Mouse (Mus musculus): ENCODE results near the gene Nr1h4. TPM values are rescaled to one million over a fixed set of nuclear protein-coding genes. Genes with fewer than 3 reads are reported as not detected.
A peak's percentile ranks its signal among the peaks of the same experiment; 100 is the strongest.

Nr1h4 gene
- polyA plus RNA-seq, 1 experiment from 2014 or later = not detected

DNA sequence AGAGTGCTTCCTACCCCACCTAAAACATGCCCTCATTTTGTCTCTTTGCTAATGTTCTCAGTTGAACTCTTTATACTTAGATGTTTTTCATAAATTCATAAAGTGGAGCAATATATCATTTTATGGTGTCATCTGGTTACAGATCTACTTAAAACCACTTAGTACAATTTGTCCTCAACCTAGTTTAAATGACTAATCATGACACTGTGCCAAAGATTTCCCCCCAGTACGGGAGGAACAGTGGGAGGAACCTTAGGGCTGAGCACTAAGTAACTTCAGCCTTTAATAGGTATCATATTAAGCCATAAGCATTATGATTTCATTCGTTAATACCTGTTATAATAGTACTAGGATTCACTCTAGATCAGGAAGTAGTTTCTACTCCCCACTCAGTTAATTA is 17.6 kb downstream of the Nr1h4 start:
- no peak for DNase-seq (ENCODE audit: low spot score)
- H3K9me3 ChIP-seq = no peaks in the 10 kb centered on the region
- WGBS = 86% methylated on average over 2 of the region's 2 CpGs
- no peaks in the 10 kb centered on the region for H3K27me3 ChIP-seq (ENCODE audit: insufficient read depth, poor library complexity, severe bottlenecking)
- no peak overlapping the region for H3K4me3 ChIP-seq
- H3K4me1 ChIP-seq (replicated peaks) = no peaks in the 10 kb centered on the region
- no peak overlapping the region for H3K27ac ChIP-seq
- H3K36me3 ChIP-seq = no peaks in the 10 kb centered on the region

DNA sequence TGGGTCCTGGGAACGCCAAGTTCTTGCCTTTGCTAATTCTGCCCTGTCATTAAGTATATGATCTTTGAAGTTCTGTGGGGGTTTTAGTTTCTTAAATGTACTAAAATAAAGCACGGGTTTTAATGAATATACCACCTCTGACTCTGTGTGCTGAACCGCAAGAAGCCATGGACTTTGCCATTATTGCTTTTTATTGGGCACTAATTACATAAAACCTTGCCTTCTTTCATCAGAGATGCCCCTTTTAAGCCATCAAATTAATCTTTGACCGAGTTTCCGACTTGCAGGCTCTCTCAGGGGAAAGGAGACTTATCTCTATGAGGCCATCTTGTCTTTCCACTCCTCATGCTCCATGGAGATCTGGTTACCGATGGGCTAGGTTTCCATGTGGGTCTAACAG is 20.8 kb downstream of the Nr1h4 start:
- Histone ChIP-seq H3K27me3 (ENCODE audit: insufficient read depth, poor library complexity, severe bottlenecking) (no peaks in the 10 kb centered on the region), H3K4me1 (replicated peaks) (no peaks in the 10 kb centered on the region), H3K36me3 (no peaks in the 10 kb centered on the region), H3K27ac (no peak overlapping the region), H3K4me3 (no peak overlapping the region), H3K9me3 (no peaks in the 10 kb centered on the region)
- no peak for DNase-seq (ENCODE audit: low spot score)
- 84% methylated on average over 6 of the region's 6 CpGs for WGBS

DNA sequence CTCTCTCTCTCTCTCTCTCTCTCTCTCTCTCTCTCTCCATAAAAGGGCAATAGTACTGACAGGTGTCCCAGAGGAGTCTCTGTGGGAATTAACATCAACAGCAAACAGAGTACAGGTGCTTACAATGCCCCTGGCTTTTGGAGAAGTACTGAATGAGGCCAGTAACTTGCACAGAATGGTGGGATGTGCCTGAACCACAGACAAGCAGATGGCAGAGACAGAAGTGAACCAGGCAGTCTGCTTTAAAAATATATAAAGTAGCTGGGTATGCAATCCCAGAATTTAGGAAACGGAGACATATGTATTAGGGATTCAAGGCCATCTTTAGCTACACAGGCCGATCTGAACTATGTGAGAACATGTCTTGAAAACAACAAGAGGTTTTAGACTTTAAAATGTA is 22.8 kb downstream of the Nr1h4 start:
- no peaks in the 10 kb centered on the region for H3K36me3 ChIP-seq
- no peaks in the 10 kb centered on the region for H3K27me3 ChIP-seq (ENCODE audit: insufficient read depth, poor library complexity, severe bottlenecking)
- no peak overlapping the region for H3K4me3 ChIP-seq
- H3K4me1 ChIP-seq (replicated peaks) = no peaks in the 10 kb centered on the region
- H3K9me3 ChIP-seq = no peaks in the 10 kb centered on the region
- no peak for DNase-seq (ENCODE audit: low spot score)
- no peak overlapping the region for H3K27ac ChIP-seq
- 83% methylated on average over 2 of the region's 2 CpGs for WGBS

DNA sequence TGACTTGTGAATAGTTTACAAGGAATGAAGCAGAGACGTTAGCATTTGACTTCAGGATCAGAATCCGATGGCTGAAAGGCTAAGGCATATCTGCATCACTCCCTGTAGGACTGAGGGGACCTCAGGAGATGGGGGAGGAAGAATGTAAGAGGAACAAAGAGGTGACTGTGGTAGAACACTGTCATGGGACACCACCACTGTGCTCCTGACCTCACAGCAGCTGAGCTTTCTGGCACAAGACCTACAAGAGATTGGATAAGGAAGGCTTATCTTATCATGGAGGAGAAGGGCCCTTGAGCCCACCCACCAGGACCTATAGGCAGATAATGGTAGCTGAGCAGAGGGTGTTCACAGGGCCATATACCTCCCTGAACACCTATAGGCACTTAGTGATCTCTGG is 24.8 kb downstream of the Nr1h4 start:
- Histone ChIP-seq H3K27ac (no peak overlapping the region), H3K4me3 (no peak overlapping the region), H3K9me3 (no peaks in the 10 kb centered on the region), H3K27me3 (ENCODE audit: insufficient read depth, poor library complexity, severe bottlenecking) (no peaks in the 10 kb centered on the region), H3K36me3 (no peaks in the 10 kb centered on the region), H3K4me1 (replicated peaks) (no peaks in the 10 kb centered on the region)
- 89% methylated on average over 2 of the region's 2 CpGs for WGBS
- DNase-seq (ENCODE audit: low spot score) = no peak

DNA sequence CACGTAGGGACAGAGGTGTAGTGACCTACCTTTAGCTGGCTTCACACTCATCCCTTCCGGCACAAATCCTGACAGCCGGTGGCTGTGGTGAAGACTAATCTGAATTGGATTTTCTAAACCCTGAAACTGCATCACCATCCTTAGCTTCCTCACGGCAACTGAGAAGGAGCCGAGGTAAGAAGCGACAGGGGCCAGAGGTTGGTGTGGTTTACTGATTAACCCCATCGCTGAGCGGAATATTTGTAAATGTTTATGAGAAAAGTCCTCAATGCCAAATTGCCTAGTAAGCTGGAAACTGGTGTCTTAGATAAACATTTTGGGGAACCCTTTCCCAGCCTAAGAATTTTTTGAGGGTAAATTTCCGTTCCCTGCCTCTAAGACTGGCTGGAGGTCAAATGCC is 26.9 kb downstream of the Nr1h4 start:
- Histone ChIP-seq H3K27ac (no peak overlapping the region), H3K4me1 (replicated peaks) (no peaks in the 10 kb centered on the region), H3K4me3 (no peak overlapping the region), H3K27me3 (ENCODE audit: insufficient read depth, poor library complexity, severe bottlenecking) (no peaks in the 10 kb centered on the region), H3K36me3 (no peaks in the 10 kb centered on the region), H3K9me3 (no peaks in the 10 kb centered on the region)
- 92% methylated on average over 9 of the region's 9 CpGs for WGBS
- no peak for DNase-seq (ENCODE audit: low spot score)

DNA sequence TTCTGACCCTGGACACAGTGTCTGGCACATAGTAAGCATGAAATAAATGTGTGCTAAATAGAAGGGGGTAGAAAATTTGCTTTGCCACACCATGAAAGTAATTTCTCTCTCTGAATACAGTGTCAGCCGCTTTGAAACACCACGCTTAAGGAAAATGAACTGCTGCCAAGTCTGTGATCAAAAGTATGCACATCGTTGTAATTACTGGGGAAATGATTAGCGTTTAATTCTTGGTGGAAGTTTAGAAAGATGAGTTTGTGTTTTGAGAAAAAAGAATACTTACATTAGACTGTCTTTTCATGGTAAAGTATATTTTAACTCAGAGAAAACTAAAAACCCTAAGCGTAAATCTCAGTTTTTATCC is 27.8 kb downstream of the Nr1h4 start:
- 96% methylated on average over 5 of the region's 5 CpGs for whole genome bisulfite sequencing
- no peak overlapping the region for H3K4me3 ChIP-seq
- no peaks in the 10 kb centered on the region for H3K4me1 ChIP-seq (replicated peaks)
- H3K27ac ChIP-seq = no peak overlapping the region
- DNase-seq (ENCODE audit: low spot score) = no peak
- H3K9me3 ChIP-seq = no peaks in the 10 kb centered on the region
- H3K36me3 ChIP-seq = no peaks in the 10 kb centered on the region
- H3K27me3 ChIP-seq (ENCODE audit: insufficient read depth, poor library complexity, severe bottlenecking) = no peaks in the 10 kb centered on the region; the same call in 1 of the 2 replicates

DNA sequence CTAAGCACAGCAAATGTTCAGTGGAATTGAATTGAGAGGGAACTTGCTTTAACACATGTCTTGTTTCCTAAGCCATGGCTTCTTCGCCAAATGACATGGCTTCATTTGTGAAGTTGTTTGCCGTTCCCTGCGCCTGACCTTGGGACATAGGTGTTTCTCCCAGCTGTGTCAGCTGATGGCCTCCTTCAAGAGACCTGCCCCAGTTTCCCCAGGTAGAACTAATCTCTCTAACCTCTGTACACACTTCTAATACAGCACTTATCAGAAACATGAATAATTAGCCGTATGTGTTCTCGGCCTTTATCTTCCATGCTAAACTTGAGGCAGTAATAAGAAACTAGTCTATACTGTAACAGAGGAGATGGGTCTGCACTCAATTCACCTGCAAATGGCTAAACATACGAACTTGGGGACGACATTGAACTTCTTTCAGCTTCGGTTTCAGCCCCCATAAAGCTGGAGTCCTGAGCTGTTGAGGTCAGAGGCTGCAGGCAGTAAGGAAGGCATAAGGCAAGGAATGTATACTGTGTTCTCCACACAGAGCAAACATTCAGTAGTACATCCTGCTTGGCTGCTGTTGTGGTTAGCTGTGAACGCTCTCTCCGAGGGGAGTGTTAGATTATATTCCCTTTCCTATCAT is 28.3 kb downstream of the Nr1h4 start:
- WGBS = 90% methylated on average over 10 of the region's 10 CpGs
- no peak overlapping the region for H3K4me3 ChIP-seq

DNA sequence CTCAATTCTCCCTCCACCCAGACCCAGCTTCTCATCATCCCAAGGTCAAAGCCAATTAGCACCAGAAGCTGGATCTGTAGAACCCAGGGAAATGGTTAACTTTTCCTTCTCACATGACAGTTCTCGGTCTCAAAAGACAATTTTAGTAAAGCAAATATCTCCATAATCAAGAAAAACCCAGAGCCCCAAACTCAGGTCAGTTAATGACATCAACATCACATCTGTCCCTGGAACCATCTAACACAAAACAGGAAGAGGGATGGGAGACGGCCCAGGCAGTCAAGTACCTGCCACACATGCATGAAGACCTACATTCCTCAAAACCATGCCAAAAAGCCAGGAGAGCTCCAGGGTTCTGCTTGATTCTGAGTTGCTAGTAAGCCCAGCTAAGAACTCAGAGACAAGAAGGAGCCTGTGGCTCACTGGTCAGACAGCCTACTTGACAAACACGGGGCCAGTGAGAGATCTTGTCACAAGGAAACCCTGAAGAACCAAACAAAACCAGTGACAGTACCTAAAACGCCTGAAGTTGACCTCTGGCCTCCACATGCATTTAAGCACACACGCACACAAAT is 30.3 kb downstream of the Nr1h4 start:
- no peak overlapping the region for H3K27ac ChIP-seq
- no peaks in the 10 kb centered on the region for H3K4me1 ChIP-seq (replicated peaks)
- no peaks in the 10 kb centered on the region for H3K36me3 ChIP-seq
- no peak overlapping the region for H3K4me3 ChIP-seq
- DNase-seq (ENCODE audit: low spot score) = no peak
- no peaks in the 10 kb centered on the region for H3K9me3 ChIP-seq
- no peaks in the 10 kb centered on the region; the same call in 1 of the 2 replicates for H3K27me3 ChIP-seq (ENCODE audit: insufficient read depth, poor library complexity, severe bottlenecking)
- WGBS = 70% methylated on average over 5 of the region's 5 CpGs

More for the DNA sequence above, 28.3 kb downstream of the Nr1h4 start:
- Histone ChIP-seq H3K4me1 (replicated peaks) (no peaks in the 10 kb centered on the region), H3K36me3 (no peaks in the 10 kb centered on the region), H3K27me3 (ENCODE audit: insufficient read depth, poor library complexity, severe bottlenecking) (no peaks in the 10 kb centered on the region; the same call in 1 of the 2 replicates), H3K27ac (no peak overlapping the region), H3K9me3 (no peaks in the 10 kb centered on the region)
- DNase-seq (ENCODE audit: low spot score) = no peak

DNA sequence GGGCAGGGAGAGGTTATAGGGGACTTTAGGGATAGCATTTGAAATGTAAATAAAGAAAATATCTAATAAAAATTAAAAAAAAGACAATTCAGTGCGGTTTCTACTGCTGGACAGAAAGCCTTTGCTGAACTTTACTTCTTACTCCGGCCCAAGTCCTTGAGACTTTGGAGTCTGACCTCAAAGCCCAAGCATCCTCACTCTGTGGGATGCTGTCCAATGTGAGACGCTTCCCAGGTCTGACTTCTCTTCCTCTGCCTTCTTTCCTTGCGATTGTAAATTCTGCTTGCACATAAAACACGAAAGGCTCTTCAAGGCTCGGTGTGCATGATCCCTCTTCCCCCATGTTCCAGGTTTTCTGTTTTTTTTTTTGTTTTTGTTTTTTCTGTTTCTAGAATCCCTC is 31.5 kb downstream of the Nr1h4 start:
- 91% methylated on average over 6 of the region's 6 CpGs for WGBS
- Histone ChIP-seq H3K4me1 (replicated peaks) (no peaks in the 10 kb centered on the region), H3K4me3 (no peak overlapping the region), H3K27ac (no peak overlapping the region), H3K9me3 (no peaks in the 10 kb centered on the region), H3K36me3 (no peaks in the 10 kb centered on the region), H3K27me3 (ENCODE audit: insufficient read depth, poor library complexity, severe bottlenecking) (peaks cover 5% of the 10 kb centered on the region; the same call in 1 of the 2 replicates)
- DNase-seq (ENCODE audit: low spot score) = no peak

DNA sequence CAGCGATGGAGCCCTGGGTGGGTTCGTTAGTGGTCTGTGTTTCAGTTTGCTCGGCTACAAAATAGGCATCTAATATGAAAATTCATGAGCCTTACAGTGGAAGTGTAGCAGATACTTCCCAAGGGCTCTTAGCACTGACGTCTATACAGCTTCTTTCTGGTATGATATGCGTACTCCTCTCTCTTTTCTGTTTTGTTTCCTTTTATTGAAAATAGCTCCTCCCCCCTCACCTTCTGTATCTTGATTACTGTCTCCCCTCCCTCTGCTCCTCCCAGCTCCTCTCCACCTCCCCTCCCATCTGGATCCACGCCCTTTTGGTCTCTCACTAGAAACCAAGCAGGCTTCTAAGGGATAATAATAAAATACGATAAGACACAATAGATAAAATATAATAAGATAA is 37.8 kb downstream of the Nr1h4 start:
- DNase-seq (ENCODE audit: low spot score) = no peak
- H3K9me3 ChIP-seq = no peaks in the 10 kb centered on the region
- no peak overlapping the region for H3K27ac ChIP-seq
- no peaks in the 10 kb centered on the region for H3K36me3 ChIP-seq
- no peak overlapping the region for H3K4me3 ChIP-seq
- H3K27me3 ChIP-seq (ENCODE audit: insufficient read depth, poor library complexity, severe bottlenecking) = peaks cover 59% of the 10 kb centered on the region
- H3K4me1 ChIP-seq (replicated peaks) = peaks cover 11% of the 10 kb centered on the region
- WGBS = 85% methylated on average over 7 of the region's 7 CpGs

DNA sequence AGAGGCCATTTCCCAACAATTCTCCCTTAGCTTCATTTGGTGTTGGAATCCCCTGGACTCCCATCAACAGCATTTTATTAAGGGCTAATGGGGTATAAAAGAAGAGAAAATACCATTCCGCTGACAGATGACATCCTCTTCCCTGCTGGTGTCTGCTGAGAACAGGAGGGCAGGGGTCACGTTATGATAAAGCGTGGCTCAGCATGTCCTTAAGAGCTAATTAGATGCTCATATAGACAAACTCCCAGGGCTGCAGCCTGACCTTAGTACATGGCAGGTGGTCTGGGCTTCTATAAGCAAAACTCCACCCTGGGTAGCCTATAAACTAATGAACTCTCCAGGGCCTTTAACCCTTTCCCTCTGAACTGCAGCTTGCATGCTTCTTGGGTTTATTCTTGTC is 42.1 kb downstream of the Nr1h4 start:
- 11% methylated on average over 3 of the region's 3 CpGs for whole genome bisulfite sequencing
- no peaks in the 10 kb centered on the region for H3K9me3 ChIP-seq
- peaks cover 21% of the 10 kb centered on the region for H3K4me1 ChIP-seq (replicated peaks)
- H3K4me3 ChIP-seq = no peak overlapping the region
- peaks cover 90% of the 10 kb centered on the region for H3K27me3 ChIP-seq (ENCODE audit: insufficient read depth, poor library complexity, severe bottlenecking)
- H3K36me3 ChIP-seq = no peaks in the 10 kb centered on the region
- DNase-seq (ENCODE audit: low spot score) = peak; percentile 59
- no peak overlapping the region for H3K27ac ChIP-seq

DNA sequence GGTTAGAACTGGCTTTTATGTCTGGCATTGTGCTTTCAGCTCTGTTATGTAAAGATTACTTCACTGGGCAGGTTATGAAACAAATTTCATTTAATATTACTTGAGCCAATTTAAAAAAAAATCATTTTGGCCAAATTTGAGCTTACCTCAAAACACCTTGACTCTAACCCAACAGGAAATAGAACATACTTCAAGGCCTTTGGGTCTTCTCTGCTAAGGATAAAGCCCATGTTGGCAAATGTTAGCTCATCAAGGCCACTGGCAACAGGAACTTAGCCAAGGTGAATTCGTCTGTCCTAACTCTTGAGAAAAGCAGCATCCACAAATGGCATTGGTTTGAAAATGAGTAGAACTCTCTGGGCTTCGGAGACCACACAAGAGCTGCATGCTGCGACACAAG is 43.1 kb downstream of the Nr1h4 start:
- H3K4me3 ChIP-seq = no peak overlapping the region
- no peak overlapping the region for H3K27ac ChIP-seq
- no peak for DNase-seq (ENCODE audit: low spot score)
- H3K27me3 ChIP-seq (ENCODE audit: insufficient read depth, poor library complexity, severe bottlenecking) = peaks cover 90% of the 10 kb centered on the region
- WGBS = 85% methylated on average over 3 of the region's 3 CpGs
- H3K4me1 ChIP-seq (replicated peaks) = peaks cover 21% of the 10 kb centered on the region
- H3K36me3 ChIP-seq = no peaks in the 10 kb centered on the region
- H3K9me3 ChIP-seq = no peaks in the 10 kb centered on the region

DNA sequence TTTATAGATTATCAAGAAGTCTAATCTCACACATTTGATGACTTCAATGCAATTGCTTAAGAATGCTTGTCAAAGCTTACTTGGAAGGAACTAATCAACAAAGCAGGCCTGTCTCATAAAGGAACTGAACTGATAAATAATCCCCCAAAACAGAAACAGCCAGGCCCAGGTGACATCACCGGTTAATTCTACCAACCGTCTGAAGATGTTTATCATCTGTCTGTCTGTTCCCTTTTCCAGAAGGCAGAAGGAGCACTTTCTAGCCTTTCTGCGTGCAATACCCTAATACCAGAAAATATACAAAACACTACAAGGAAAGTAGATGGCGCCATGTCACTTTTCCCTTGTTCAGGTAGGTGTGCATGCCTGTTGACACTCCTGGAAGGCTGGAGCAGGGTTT is 43.9 kb downstream of the Nr1h4 start:
- no peak overlapping the region for H3K27ac ChIP-seq

More for the DNA sequence above, 43.9 kb downstream of the Nr1h4 start:
- H3K36me3 ChIP-seq = no peaks in the 10 kb centered on the region
- H3K4me1 ChIP-seq (replicated peaks) = peaks cover 21% of the 10 kb centered on the region
- DNase-seq (ENCODE audit: low spot score) = no peak
- no peak overlapping the region for H3K4me3 ChIP-seq
- 88% methylated on average over 4 of the region's 4 CpGs for WGBS
- no peaks in the 10 kb centered on the region for H3K9me3 ChIP-seq
- peaks cover 89% of the 10 kb centered on the region for H3K27me3 ChIP-seq (ENCODE audit: insufficient read depth, poor library complexity, severe bottlenecking)

Measured in hindbrain, embryonic 10.5 days (tissue).